Mouse (Mus musculus) myocyte (in vitro differentiated cells): Measurements from ENCODE around the gene Simc1. TPM values are rescaled to one million over a fixed set of nuclear protein-coding genes. Genes with fewer than 3 reads are reported as not detected.

Experiments
- H3K27me3 ChIP-seq: one replicate; pipeline ENCODE4 v1.6.1; 2011; ENCODE audit not compliant: control insufficient read depth, insufficient read depth, insufficient read length
- H3K36me3 ChIP-seq: one replicate; pipeline ENCODE4 v1.6.1; 2011; ENCODE audit not compliant: control insufficient read depth, insufficient read depth
- H3K4me2 ChIP-seq: one replicate; pipeline ENCODE4 v1.6.1; 2011; ENCODE audit warnings: low read depth, control low read depth
- H3K4me3 ChIP-seq: one replicate; pipeline ENCODE4 v1.5.1; 2011; ENCODE audit warnings: mild to moderate bottlenecking, control low read depth, moderate library complexity
- H3K79me2 ChIP-seq: one replicate; pipeline ENCODE4 v1.6.1; 2011; ENCODE audit not compliant: control insufficient read depth, insufficient read depth
- H3ac ChIP-seq: one replicate; pipeline ENCODE4 v1.6.1; 2011; ENCODE audit not compliant: control insufficient read depth, insufficient read length
- CEBPB ChIP-seq: IDR thresholded peaks from 2 replicates; pipeline ENCODE4 v1.6.1; 2011; ENCODE audit warnings: mild to moderate bottlenecking, moderate library complexity; ENCODE audit not compliant: poor library complexity, insufficient read depth, severe bottlenecking
- E2F4 ChIP-seq: IDR thresholded peaks from one replicate; pipeline ENCODE4 v1.6.1; 2011; ENCODE audit warnings: mild to moderate bottlenecking, control low read depth, moderate library complexity; ENCODE audit not compliant: insufficient read depth
- MAX ChIP-seq: IDR thresholded peaks from one replicate; pipeline ENCODE4 v1.6.1; 2011; ENCODE audit warnings: low read depth, mild to moderate bottlenecking, control low read depth
- MYOD1 ChIP-seq, 3 experiments: IDR thresholded peaks; one replicate each; pipeline ENCODE4 v1.6.1; 2011; ENCODE audit warnings: control low read depth in 2 of 3, low read depth in 2 of 3, mild to moderate bottlenecking in 2 of 3, moderate library complexity in 1 of 3; ENCODE audit not compliant: insufficient read length in 2 of 3, control insufficient read depth in 1 of 3
- MYOG ChIP-seq, 3 experiments: IDR thresholded peaks; one replicate each; pipeline ENCODE4 v1.6.1; 2011; ENCODE audit warnings: control low read depth in 2 of 3, low read depth in 2 of 3, mild to moderate bottlenecking in 2 of 3; ENCODE audit not compliant: insufficient read length in 2 of 3, control insufficient read depth in 1 of 3, insufficient read depth in 1 of 3
- POLR2A ChIP-seq: IDR thresholded peaks from one replicate; pipeline ENCODE4 v1.6.1; 2011; ENCODE audit warnings: low read depth, mild to moderate bottlenecking, control low read depth, moderate library complexity; ENCODE audit not compliant: insufficient read length
- POLR2AphosphoS2 ChIP-seq: IDR thresholded peaks from one replicate; pipeline ENCODE4 v1.6.1; 2011; ENCODE audit warnings: low read depth, control low read depth; ENCODE audit not compliant: insufficient read length
- REST ChIP-seq: IDR thresholded peaks from one replicate; pipeline ENCODE4 v1.6.1; 2011; ENCODE audit warnings: mild to moderate bottlenecking, control low read depth, moderate library complexity; ENCODE audit not compliant: insufficient read depth, insufficient read length
- SRF ChIP-seq: IDR thresholded peaks from one replicate; pipeline ENCODE4 v1.6.1; 2011; ENCODE audit warnings: low read depth; ENCODE audit not compliant: control insufficient read depth, insufficient read length
- TCF12 ChIP-seq: IDR thresholded peaks from one replicate; pipeline ENCODE4 v1.6.1; 2011; ENCODE audit warnings: mild to moderate bottlenecking, control low read depth; ENCODE audit not compliant: poor library complexity, insufficient read depth, severe bottlenecking
- TCF3 ChIP-seq: IDR thresholded peaks from one replicate; pipeline ENCODE4 v1.6.1; 2011; ENCODE audit warnings: low read depth, control low read depth; ENCODE audit not compliant: insufficient read length
- USF1 ChIP-seq: IDR thresholded peaks from one replicate; pipeline ENCODE4 v1.6.1; 2011; ENCODE audit warnings: low read depth, mild to moderate bottlenecking, control low read depth, moderate library complexity
- polyA plus RNA-seq: library from polyadenylated mRNA; unstranded; fragments of >200 nt; fragmentation: generic; extraction: Trizol; gene quantifications from one replicate; pipeline ENCODE4 v1.2.1, GENCODE M21; 2012; ENCODE audit warnings: missing spikeins

Simc1 gene
- polyA plus RNA-seq, 1 experiment: 3.8 TPM

DNA sequence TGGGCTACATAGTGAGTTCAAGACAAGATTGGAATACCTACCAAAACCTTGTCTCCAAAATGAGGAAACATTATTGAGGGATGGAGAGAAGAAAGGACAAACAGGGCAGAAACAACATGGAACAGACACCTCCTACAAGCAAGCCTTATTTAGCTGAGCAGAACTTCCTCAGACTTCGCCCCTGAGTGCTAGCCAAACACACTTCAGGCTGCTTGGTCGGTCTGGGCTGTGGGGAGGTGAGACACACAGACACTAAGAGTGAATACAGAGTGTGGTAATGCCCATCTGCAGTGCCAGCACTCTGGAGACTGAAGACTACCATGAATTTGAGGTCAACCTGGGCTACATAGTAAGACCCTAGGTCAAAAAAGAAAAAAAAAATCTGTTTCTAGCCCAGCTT is 56.1 kb downstream of the Simc1 start:
- no peaks in the 10 kb centered on the region for H3K27me3 ChIP-seq
- peaks cover 32% of the 10 kb centered on the region for H3K79me2 ChIP-seq
- TF ChIP-seq E2F4: no peak
- no peak for TF ChIP-seq SRF
- TF ChIP-seq TCF3: no peak
- TF ChIP-seq USF1: no peak
- TF ChIP-seq TCF12: no peak
- TF ChIP-seq MYOG (IDR thresholded peaks at IDR 0.05; ENCODE audit: control insufficient read depth in 1 of 3, insufficient read depth in 1 of 3, insufficient read length in 2 of 3, low read depth in 2 of 3): no peak
- TF ChIP-seq CEBPB: no peak
- no peak for TF ChIP-seq MYOD1 (IDR thresholded peaks at IDR 0.05; ENCODE audit: control insufficient read depth in 1 of 3, insufficient read length in 2 of 3, low read depth in 2 of 3)
- no peak for TF ChIP-seq POLR2AphosphoS2
- TF ChIP-seq MAX: no peak
- no peak for TF ChIP-seq POLR2A
- no peak for TF ChIP-seq REST
- H3ac ChIP-seq: no peak overlapping the region
- H3K4me3 ChIP-seq: no peak overlapping the region
- H3K4me2 ChIP-seq: no peak overlapping the region
- peaks cover 18% of the 10 kb centered on the region for H3K36me3 ChIP-seq

DNA sequence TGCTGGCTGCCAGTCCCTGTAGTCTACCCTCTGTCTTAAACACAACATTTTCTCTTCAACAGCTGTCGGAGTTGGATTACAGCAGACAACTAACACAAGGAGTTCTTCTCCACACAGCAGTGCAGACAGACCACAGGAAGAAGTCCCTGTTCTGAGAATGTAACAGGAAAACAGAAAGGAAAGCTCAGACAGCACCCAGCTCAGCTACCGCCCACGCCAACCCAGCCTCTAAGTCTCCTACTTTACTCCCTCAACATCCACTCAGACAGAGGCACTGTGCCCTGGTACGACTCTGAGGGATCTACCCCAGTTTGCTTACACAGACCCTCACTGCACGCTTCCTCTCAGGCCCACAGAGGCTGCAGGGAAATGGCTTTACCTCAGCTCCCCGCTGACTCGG is 57.0 kb downstream of the Simc1 start:
- Histone ChIP-seq H3K27me3 (no peaks in the 10 kb centered on the region), H3K79me2 (peaks cover 35% of the 10 kb centered on the region), H3K4me3 (no peak overlapping the region), H3K4me2 (no peak overlapping the region), H3ac (no peak overlapping the region), H3K36me3 (peaks cover 18% of the 10 kb centered on the region)
- TF ChIP-seq MAX (no peak), TCF3 (no peak), TCF12 (no peak), USF1 (no peak), MYOD1 (IDR thresholded peaks at IDR 0.05; ENCODE audit: control insufficient read depth in 1 of 3, insufficient read length in 2 of 3, low read depth in 2 of 3) (no peak), REST (no peak), POLR2AphosphoS2 (no peak), SRF (no peak), CEBPB (no peak), E2F4 (no peak)

DNA sequence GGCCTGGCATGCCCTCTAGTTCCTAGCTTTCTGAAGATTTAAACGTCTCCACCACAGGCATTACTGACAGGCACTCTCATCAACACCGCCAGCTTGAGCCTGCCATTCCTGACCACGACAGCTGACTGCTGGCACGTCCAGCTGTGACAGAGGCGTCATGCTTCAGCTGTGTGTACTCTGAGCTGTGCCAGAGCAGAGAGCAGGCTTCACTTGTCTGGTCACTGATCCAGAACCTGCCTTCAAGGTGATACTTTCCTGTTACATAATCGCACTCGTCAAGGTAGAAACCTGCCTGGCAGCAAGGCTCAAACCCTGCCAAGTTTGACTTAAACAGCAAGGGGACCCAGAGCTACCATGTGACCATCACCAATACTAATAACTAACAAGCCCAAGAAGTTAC is 59.0 kb downstream of the Simc1 start:
- TF ChIP-seq POLR2A: no peak
- TF ChIP-seq MYOG (IDR thresholded peaks at IDR 0.05; ENCODE audit: control insufficient read depth in 1 of 3, insufficient read depth in 1 of 3, insufficient read length in 2 of 3, low read depth in 2 of 3): peak; percentile 99 to 100 (median 99)
- no peak for TF ChIP-seq E2F4
- no peak for TF ChIP-seq POLR2AphosphoS2
- peak; percentile 84 for TF ChIP-seq TCF12
- TF ChIP-seq CEBPB: no peak
- no peak for TF ChIP-seq MAX
- peak; percentile 98 for TF ChIP-seq TCF3
- peak; percentile 7 for TF ChIP-seq SRF
- TF ChIP-seq MYOD1 (IDR thresholded peaks at IDR 0.05; ENCODE audit: control insufficient read depth in 1 of 3, insufficient read length in 2 of 3, low read depth in 2 of 3): peak; percentile 87 to 99 (median 99)
- Histone ChIP-seq H3K79me2 (peaks cover 35% of the 10 kb centered on the region), H3K4me3 (no peak overlapping the region), H3ac (no peak overlapping the region), H3K27me3 (no peaks in the 10 kb centered on the region), H3K36me3 (peaks cover 14% of the 10 kb centered on the region), H3K4me2 (peak overlapping the region; percentile 51)

DNA sequence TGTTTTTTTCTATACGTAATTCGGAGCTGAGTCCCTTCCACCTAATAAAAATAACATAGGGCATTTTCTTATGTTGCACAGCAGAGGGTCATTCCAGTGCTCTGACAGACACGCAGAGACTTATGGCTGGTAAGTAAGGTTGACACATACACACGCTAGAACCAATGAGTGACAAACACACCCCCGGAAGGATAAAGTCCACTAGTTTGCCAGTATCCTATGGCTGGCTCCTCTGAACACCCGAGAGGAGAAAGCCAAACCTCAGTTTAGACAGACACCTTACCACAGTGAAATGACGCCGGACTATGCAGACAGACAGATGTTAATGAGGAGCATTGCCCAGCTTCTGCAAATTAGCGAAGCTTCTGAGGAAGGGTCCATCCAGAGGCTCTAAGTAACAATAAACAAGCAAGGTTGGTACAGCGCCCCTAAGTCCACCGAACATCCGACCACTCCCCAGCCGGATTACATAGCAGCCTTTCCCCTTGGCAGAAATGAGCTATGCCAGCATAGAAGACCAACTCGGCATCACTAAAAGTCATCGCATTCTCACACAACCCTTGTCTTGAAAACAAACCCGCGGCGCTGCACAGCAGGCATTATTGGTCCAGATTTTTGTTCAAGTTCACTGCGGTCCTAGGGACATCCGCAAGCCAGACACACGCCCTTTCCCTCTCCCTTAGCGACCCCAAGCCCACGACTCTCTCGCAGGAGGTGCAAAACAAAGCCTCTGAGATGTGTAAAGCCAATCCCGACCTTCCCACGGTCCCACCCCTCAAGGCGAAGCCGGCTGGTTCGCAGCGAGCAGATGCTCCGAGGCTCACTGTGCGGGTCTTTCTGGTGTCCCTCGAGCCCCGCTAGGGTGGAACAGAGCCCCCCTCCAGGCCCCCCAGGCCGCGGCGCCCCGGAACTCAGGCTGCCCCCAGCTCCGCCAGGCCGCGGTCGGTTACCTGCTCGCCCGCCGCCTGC is 60.9 kb downstream of the Simc1 start:
- Histone ChIP-seq H3K79me2 (peaks cover 30% of the 10 kb centered on the region), H3K27me3 (no peaks in the 10 kb centered on the region), H3K4me2 (peak overlapping the region; percentile 74), H3K36me3 (peaks cover 6% of the 10 kb centered on the region), H3ac (peak overlapping the region; percentile 53), H3K4me3 (peak overlapping the region; percentile 69)
- TF ChIP-seq CEBPB (no peak), USF1 (no peak), MAX (no peak)

DNA sequence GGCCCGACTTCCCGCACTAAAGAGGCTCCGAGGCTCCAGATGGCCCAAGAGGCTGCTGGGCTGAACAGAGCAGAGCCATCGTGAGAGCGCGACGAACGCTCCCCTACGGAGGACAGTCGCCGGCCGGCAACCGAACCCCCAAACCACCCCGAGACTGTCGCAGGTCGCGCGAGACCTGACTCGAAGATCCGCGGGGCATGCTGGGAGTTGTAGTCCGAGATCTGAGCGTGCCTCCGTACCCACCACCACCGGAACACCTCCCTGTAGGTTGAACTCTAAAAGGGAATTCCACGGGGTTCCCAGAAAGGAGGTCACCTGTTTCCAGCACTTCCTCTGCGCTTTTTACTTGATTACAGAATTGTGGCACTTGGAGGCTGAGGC is 61.6 kb downstream of the Simc1 start, which contains the start of gene 4833439L19Rik:
Gene 4833439L19Rik, minus strand, starts transcription at position 235 of the 381 bp plus-strand sequence.
- Histone ChIP-seq H3K36me3 (no peaks in the 10 kb centered on the region), H3ac (peak within 1 kb of the TSS; percentile 53), H3K27me3 (no peaks in the 10 kb centered on the region), H3K4me3 (peak within 1 kb of the TSS; percentile 69), H3K79me2 (peaks cover 30% of the 10 kb centered on the region), H3K4me2 (peak within 1 kb of the TSS; percentile 88)
- no peak for TF ChIP-seq MYOD1 (IDR thresholded peaks at IDR 0.05; ENCODE audit: control insufficient read depth in 1 of 3, insufficient read length in 2 of 3, low read depth in 2 of 3)
- peak in 1 of 3 experiments; percentile 3 for TF ChIP-seq MYOG (IDR thresholded peaks at IDR 0.05; ENCODE audit: control insufficient read depth in 1 of 3, insufficient read depth in 1 of 3, insufficient read length in 2 of 3, low read depth in 2 of 3)
- no peak for TF ChIP-seq REST
- TF ChIP-seq POLR2A: peak; percentile 94
- TF ChIP-seq POLR2AphosphoS2: peak; percentile 94
